Mouse (Mus musculus): ENCODE measurements at regions not wholly inside any gene's neighbourhood (a gene's known extent, or its start where the extent isn't known, plus 50 kb on each side); places are given as distances from the start of the nearest gene placed in this dataset.

GRCm38 (mm10) chr5:112153675-112154085 lies 98.6 kb downstream of the Cryba4 start:
- Histone ChIP-seq H3K4me3 (ENCODE audit: control insufficient read depth in 1 of 2, insufficient read depth in 1 of 2, low read depth in 2 of 2, low read length in 2 of 2) (no peak overlapping the region), H3K4me1 (ENCODE audit: control insufficient read depth in 1 of 2, insufficient read depth in 2 of 2, low read length in 2 of 2) (no peaks in the 10 kb centered on the region), H3K9ac (ENCODE audit: control insufficient read depth, low read depth, low read length, poor library complexity, severe bottlenecking) (no peak overlapping the region), H3K9me3 (replicated peaks; ENCODE audit: insufficient read depth, low read length) (no peaks in the 10 kb centered on the region), H3K79me2 (ENCODE audit: control insufficient read depth, insufficient read depth, low read length, poor library complexity) (no peaks in the 10 kb centered on the region), H3K27ac (ENCODE audit: control insufficient read depth, low read depth, low read length) (no peak overlapping the region), H3K36me3 (ENCODE audit: control insufficient read depth in 1 of 2, insufficient read depth in 2 of 2, low read length in 2 of 2) (no peaks in the 10 kb centered on the region), H3K27me3 (ENCODE audit: control insufficient read depth in 1 of 2, insufficient read depth in 2 of 2, low read length in 2 of 2) (no peaks in the 10 kb centered on the region)
- DNase-seq (ENCODE audit: low read depth, low spot score) = peak; percentile 35
- TF ChIP-seq CTCF (IDR thresholded peaks at IDR 0.05 in 2 of 3, conservative IDR thresholded peaks at IDR 0.05 in 1 of 3; ENCODE audit: control insufficient read depth in 1 of 3, insufficient read depth in 1 of 3, low read depth in 2 of 3, low read length in 3 of 3, poor library complexity in 1 of 3, severe bottlenecking in 1 of 3) = peak; percentile 59 to 88 (median 66)
- no peak for TF ChIP-seq USF2 (IDR thresholded peaks at IDR 0.05; ENCODE audit: borderline replicate concordance in 1 of 2, insufficient read depth in 1 of 2, low read depth in 1 of 2, low read length in 2 of 2)
- no peak for TF ChIP-seq JUND (IDR thresholded peaks at IDR 0.05; ENCODE audit: low read depth, low read length)
- TF ChIP-seq TAL1 (IDR thresholded peaks at IDR 0.05; ENCODE audit: low read length) = no peak
- no peak for TF ChIP-seq ZNF384 (IDR thresholded peaks at IDR 0.05; ENCODE audit: low read depth, low read length)
- TF ChIP-seq RAD21 (IDR thresholded peaks at IDR 0.05; ENCODE audit: low read depth, low read length) = peak; percentile 73
- peak; percentile 58 for TF ChIP-seq SMC3 (IDR thresholded peaks at IDR 0.05; ENCODE audit: low read depth, low read length)
- TF ChIP-seq ZC3H11A (IDR thresholded peaks at IDR 0.05; ENCODE audit: low read depth, low read length) = peak; percentile 38
- TF ChIP-seq E2F4 (IDR thresholded peaks at IDR 0.05; ENCODE audit: borderline replicate concordance, low read depth, low read length) = no peak
- TF ChIP-seq ZKSCAN1 (IDR thresholded peaks at IDR 0.05; ENCODE audit: low read depth, low read length) = no peak
- TF ChIP-seq EP300 (IDR thresholded peaks at IDR 0.05; ENCODE audit: low read depth in 1 of 2, low read length in 2 of 2) = no peak

GRCm38 (mm10) chr5:112154650-112155049 lies 97.7 kb downstream of the Cryba4 start:
- no peak overlapping the region for H3K4me3 ChIP-seq (ENCODE audit: control insufficient read depth in 1 of 2, insufficient read depth in 1 of 2, low read depth in 2 of 2, low read length in 2 of 2)
- DNase-seq (ENCODE audit: low read depth, low spot score) = no peak
- no peak for TF ChIP-seq TCF12 (IDR thresholded peaks at IDR 0.05; ENCODE audit: low read depth, low read length)
- no peak for TF ChIP-seq UBTF (IDR thresholded peaks at IDR 0.05; ENCODE audit: borderline replicate concordance, insufficient read depth, low read depth, low read length)
- no peak for TF ChIP-seq RCOR1 (IDR thresholded peaks at IDR 0.05; ENCODE audit: low read depth, low read length)
- TF ChIP-seq TBP (IDR thresholded peaks at IDR 0.05; ENCODE audit: low read depth, low read length) = no peak
- no peak for TF ChIP-seq MYB (IDR thresholded peaks at IDR 0.05; ENCODE audit: low read depth, low read length)
- no peak for TF ChIP-seq ELF1 (IDR thresholded peaks at IDR 0.05; ENCODE audit: low read depth, low read length)
- TF ChIP-seq POLR2AphosphoS2 (IDR thresholded peaks at IDR 0.05; ENCODE audit: low read length) = no peak
- TF ChIP-seq NELFE (IDR thresholded peaks at IDR 0.05; ENCODE audit: low read depth, low read length) = no peak
- TF ChIP-seq SMC3 (IDR thresholded peaks at IDR 0.05; ENCODE audit: low read depth, low read length) = no peak
- TF ChIP-seq ZKSCAN1 (IDR thresholded peaks at IDR 0.05; ENCODE audit: low read depth, low read length) = no peak
- TF ChIP-seq ZNF384 (IDR thresholded peaks at IDR 0.05; ENCODE audit: low read depth, low read length) = no peak
- no peak for TF ChIP-seq HCFC1 (IDR thresholded peaks at IDR 0.05; ENCODE audit: low read depth, low read length)
- no peak for TF ChIP-seq ETS1 (IDR thresholded peaks at IDR 0.05; ENCODE audit: low read depth, low read length)
- TF ChIP-seq CHD1 (IDR thresholded peaks at IDR 0.05; ENCODE audit: low read depth, low read length) = no peak
- no peak for TF ChIP-seq MYC (IDR thresholded peaks at IDR 0.05; ENCODE audit: low read depth, low read length)
- TF ChIP-seq USF2 (IDR thresholded peaks at IDR 0.05; ENCODE audit: borderline replicate concordance in 1 of 2, insufficient read depth in 1 of 2, low read depth in 1 of 2, low read length in 2 of 2) = no peak
- H3K4me1 ChIP-seq (ENCODE audit: control insufficient read depth in 1 of 2, insufficient read depth in 2 of 2, low read length in 2 of 2) = no peaks in the 10 kb centered on the region
- no peaks in the 10 kb centered on the region for H3K27me3 ChIP-seq (ENCODE audit: control insufficient read depth in 1 of 2, insufficient read depth in 2 of 2, low read length in 2 of 2)
- no peaks in the 10 kb centered on the region for H3K79me2 ChIP-seq (ENCODE audit: control insufficient read depth, insufficient read depth, low read length, poor library complexity)
- H3K9me3 ChIP-seq (replicated peaks; ENCODE audit: insufficient read depth, low read length) = no peaks in the 10 kb centered on the region
- H3K9ac ChIP-seq (ENCODE audit: control insufficient read depth, low read depth, low read length, poor library complexity, severe bottlenecking) = no peak overlapping the region
- no peak overlapping the region for H3K27ac ChIP-seq (ENCODE audit: control insufficient read depth, low read depth, low read length)
- no peaks in the 10 kb centered on the region for H3K36me3 ChIP-seq (ENCODE audit: control insufficient read depth in 1 of 2, insufficient read depth in 2 of 2, low read length in 2 of 2)
